Mouse (Mus musculus): ENCODE data around the gene Klhl35. TPM values are rescaled to one million over a fixed set of nuclear protein-coding genes. Genes with fewer than 3 reads are reported as not detected.

Klhl35 gene
- total and polyA plus RNA-seq, 3 experiments = 0.13 to 0.43 TPM; not detected in 1

DNA sequence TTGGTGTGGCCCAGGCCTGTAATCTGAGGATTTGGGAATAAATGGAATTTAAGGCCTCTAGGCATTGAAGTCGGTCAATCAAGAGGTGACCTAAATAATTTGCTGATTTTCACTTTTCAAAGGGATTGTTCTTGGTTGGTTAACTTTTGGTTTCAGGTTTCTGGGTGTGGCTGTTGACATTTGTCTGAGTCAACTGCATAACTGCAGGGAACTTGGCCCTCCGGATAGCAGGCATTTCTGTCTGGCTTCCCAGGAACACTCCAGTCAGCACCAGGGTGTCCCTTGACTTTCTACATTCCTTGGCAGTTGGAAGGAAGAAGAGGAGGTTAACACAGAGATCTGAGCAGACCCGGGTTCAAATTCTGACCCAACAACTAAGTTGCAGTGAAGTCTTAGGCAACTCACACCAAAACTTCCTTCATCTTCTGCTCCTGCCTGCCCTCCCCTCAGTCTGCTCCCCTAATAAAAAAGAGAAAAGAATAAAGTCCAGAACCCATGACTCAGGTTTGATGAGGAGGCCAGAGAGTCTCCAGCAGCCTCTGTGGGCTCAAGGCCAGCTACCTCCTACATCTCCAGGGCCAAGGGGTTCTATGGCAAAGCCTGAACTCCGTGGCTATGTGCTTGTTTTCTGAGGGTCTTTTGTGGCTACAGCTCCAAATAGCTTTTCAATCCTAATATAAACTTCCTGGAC is 53.3 kb downstream of the Klhl35 start:
- TF ChIP-seq POLR2A (IDR thresholded peaks at IDR 0.05; ENCODE audit: insufficient read depth, low read depth, low read length) (no peak), EP300 (IDR thresholded peaks at IDR 0.05; ENCODE audit: insufficient read depth, low read depth, low read length) (no peak), CTCF (IDR thresholded peaks at IDR 0.05) (no peak)

DNA sequence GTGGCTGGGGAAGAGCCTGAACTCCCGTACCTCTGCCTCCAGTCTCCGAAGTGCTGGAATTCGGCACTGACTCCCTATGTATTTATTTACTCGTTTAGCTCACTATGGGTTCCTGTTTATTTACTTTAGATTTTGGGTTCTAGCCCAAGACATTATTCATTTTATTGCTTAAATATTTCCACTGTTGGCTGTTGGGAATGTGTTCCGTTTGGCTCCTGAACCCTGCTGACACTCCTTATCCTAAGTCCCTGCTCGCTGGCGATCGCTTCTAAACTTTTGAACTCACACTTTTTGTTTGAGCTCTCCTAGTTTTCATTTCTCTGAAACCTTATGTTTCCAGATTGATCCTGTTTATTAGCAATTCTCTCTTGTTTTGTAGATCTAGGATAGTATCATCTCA is 57.3 kb downstream of the Klhl35 start:
- Histone ChIP-seq H3K27me3 (ENCODE audit: control insufficient read depth, insufficient read depth, low read length) (no peaks in the 10 kb centered on the region), H3K4me1 (ENCODE audit: control insufficient read depth, insufficient read depth, low read length) (no peaks in the 10 kb centered on the region), H3K79me2 (replicated peaks; ENCODE audit: control insufficient read depth, insufficient read depth, low read length) (no peaks in the 10 kb centered on the region), H3K27ac (no peak overlapping the region), H3K36me3 (ENCODE audit: control insufficient read depth, insufficient read depth, low read length) (no peaks in the 10 kb centered on the region), H3K9ac (ENCODE audit: low read depth, low read length) (no peak overlapping the region), H3K4me3 (no peak overlapping the region)
- no peak for DNase-seq
- WGBS = 61% methylated on average over 8 of the region's 8 CpGs
- intact Hi-C loops (cut with DNase I) = no loop called here
- TF ChIP-seq EP300 (IDR thresholded peaks at IDR 0.05; ENCODE audit: insufficient read depth, low read depth, low read length) (no peak), CTCF (IDR thresholded peaks at IDR 0.05) (no peak), POLR2A (IDR thresholded peaks at IDR 0.05; ENCODE audit: insufficient read depth, low read depth, low read length) (no peak)

More for the DNA sequence above, 53.3 kb downstream of the Klhl35 start:
- no peaks in the 10 kb centered on the region for H3K4me1 ChIP-seq (ENCODE audit: control insufficient read depth, insufficient read depth, low read length)
- WGBS = 57% methylated on average over 4 of the region's 4 CpGs
- H3K9ac ChIP-seq (ENCODE audit: low read depth, low read length) = no peak overlapping the region
- no peak overlapping the region for H3K27ac ChIP-seq
- H3K36me3 ChIP-seq (ENCODE audit: control insufficient read depth, insufficient read depth, low read length) = no peaks in the 10 kb centered on the region
- H3K79me2 ChIP-seq (replicated peaks; ENCODE audit: control insufficient read depth, insufficient read depth, low read length) = no peaks in the 10 kb centered on the region
- H3K4me3 ChIP-seq = no peak overlapping the region
- no peak for DNase-seq
- intact Hi-C loops (cut with DNase I) = no loop called here
- no peaks in the 10 kb centered on the region for H3K27me3 ChIP-seq (ENCODE audit: control insufficient read depth, insufficient read depth, low read length)

Other genes starting within 250 kb of the Klhl35 start
- not detected for gene Mogat2, start 227.4 kb upstream of the Klhl35 start, total RNA-seq (2021)
- gene Mogat2, start 227.4 kb upstream of the Klhl35 start, polyA plus RNA-seq (2012; rRNA removed) = 0.47 TPM in 1 of 2 replicates, not detected in the other
- gene Map6, start 198.6 kb upstream of the Klhl35 start, total RNA-seq (2021) = 1 to 10 TPM; 3.3 to 4.3 TPM
- 3.4 and 3.5 TPM in 2 replicates for gene Map6, start 198.6 kb upstream of the Klhl35 start, polyA plus RNA-seq (2012; rRNA removed)
- 100 to 1,000 TPM; 214 to 275 TPM for gene Serpinh1, start 112.8 kb upstream of the Klhl35 start, total RNA-seq (2021)
- gene Serpinh1, start 112.8 kb upstream of the Klhl35 start, polyA plus RNA-seq (2012; rRNA removed) = 193 and 266 TPM in 2 replicates
- gene Gdpd5, start 84.6 kb upstream of the Klhl35 start, total RNA-seq (2021) = 10 to 100 TPM; 21.5 to 26.3 TPM
- gene Gdpd5, start 84.6 kb upstream of the Klhl35 start, polyA plus RNA-seq (2012; rRNA removed) = 30.7 and 32.2 TPM in 2 replicates
- gene Rps3, start 17.7 kb downstream of the Klhl35 start, total RNA-seq (2021) = 100 to 1,000 TPM; 316 to 361 TPM
- 196 and 320 TPM in 2 replicates for gene Rps3, start 17.7 kb downstream of the Klhl35 start, polyA plus RNA-seq (2012; rRNA removed)
- gene Arrb1, start 69.5 kb downstream of the Klhl35 start, total RNA-seq (2021) = 10 to 100 TPM; 15.6 to 22.4 TPM
- gene Arrb1, start 69.5 kb downstream of the Klhl35 start, polyA plus RNA-seq (2012; rRNA removed) = 16.1 and 22.5 TPM in 2 replicates
- gene Tpbgl, start 161.1 kb downstream of the Klhl35 start, total RNA-seq (2021) = 1 to 10 TPM; 3.3 to 3.4 TPM
- 3.5 and 5.1 TPM in 2 replicates for gene Tpbgl, start 161.1 kb downstream of the Klhl35 start, polyA plus RNA-seq (2012; rRNA removed)
- gene Slco2b1, start 245.3 kb downstream of the Klhl35 start, total RNA-seq (2021) = 10 to 100 TPM in 1 of 2 experiments, 1 to 10 TPM in 1; 8.5 to 10.1 TPM
- 11.7 and 14.4 TPM in 2 replicates for gene Slco2b1, start 245.3 kb downstream of the Klhl35 start, polyA plus RNA-seq (2012; rRNA removed)

All from heart, adult 2 months (tissue).